Mouse (Mus musculus): ENCODE measurements around the gene Ppil2.

Ppil2 gene

GRCm38 (mm10) chr16:17040716-17041115 lies 70.3 kb downstream of the Ppil2 start:
- no peak for DNase-seq (ENCODE audit: low spot score in 2 of 2)
